Mouse (Mus musculus): ENCODE measurements at regions not wholly inside any gene's neighbourhood (a gene's known extent, or its start where the extent isn't known, plus 50 kb on each side); places are given as distances from the start of the nearest gene placed in this dataset.

DNA sequence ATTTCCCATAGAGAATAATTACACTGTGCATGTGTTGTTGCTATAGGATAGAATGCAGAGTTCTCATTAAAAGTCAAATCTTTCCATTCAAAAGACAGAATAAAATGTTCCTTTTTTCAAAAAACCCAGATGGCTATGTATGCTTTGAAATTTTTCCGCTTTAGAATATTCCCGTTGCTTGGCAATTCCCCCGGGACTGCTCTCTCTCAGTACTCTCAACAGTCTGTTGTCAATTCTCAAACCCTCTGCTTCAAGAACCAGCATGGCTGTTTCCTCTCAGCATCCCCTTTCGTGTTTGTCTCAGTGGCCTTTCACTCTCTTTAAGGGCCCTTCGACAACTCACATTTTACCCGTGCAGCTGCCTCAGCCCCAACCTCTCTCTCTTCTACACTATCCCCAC is 372.5 kb upstream of the Intu start:
- DNase-seq (ENCODE audit: extremely low spot score, low spot score): no peak

- DNase-seq (ENCODE audit: extremely low spot score, low spot score): no peak
These were observed 371.4 kb upstream of the Intu start for GRCm38 (mm10) chr3:40159591-40160145.

- no peak for DNase-seq (ENCODE audit: extremely low spot score, low spot score)
These were observed 366.9 kb upstream of the Intu start for GRCm38 (mm10) chr3:40164181-40164580.

GRCm38 (mm10) chr3:40167970-40168626 is 363.0 kb upstream of the Intu start:
- no peak for DNase-seq (ENCODE audit: extremely low spot score, low spot score)

- no peak for DNase-seq (ENCODE audit: extremely low spot score, low spot score)
These were observed 361.5 kb upstream of the Intu start for GRCm38 (mm10) chr3:40169590-40169989.

GRCm38 (mm10) chr3:40179726-40180317 is 351.3 kb upstream of the Intu start:
- no peak for DNase-seq (ENCODE audit: extremely low spot score, low spot score)

DNA sequence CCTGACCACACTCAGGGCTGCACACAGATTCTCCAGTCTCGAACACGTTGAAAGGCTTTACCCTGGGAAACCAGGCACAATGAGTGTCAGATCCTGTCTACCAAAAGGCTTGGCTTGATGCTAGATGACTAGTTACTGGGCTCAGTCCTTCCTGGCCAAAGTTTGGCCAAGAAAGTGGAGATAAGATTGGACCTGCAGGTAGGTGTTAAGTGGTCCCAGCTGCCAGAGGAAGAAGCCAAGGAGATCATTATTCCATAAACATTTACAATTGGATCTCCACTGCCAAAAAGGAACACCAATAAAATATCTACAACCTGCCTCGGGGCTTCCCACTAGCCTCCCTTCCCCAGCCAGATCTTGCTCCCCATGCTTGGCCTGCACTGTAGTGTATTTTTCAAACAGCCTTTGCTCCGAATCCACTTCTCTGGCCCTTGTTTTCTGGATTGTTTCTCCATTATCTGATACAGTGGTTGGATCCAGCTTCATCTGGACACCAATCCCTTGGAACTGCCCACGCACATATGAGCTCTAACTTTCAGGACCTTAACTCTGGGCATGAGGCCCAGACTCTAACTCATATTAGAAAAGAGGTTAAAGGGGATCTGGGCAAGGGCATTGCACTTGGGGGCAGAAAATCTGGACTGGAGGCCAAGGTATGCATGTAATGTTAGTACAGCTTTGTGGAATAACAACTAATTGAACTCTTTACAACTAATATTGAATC is 345.3 kb upstream of the Intu start:
- DNase-seq (ENCODE audit: extremely low spot score, low spot score): no peak

GRCm38 (mm10) chr3:40189529-40189928 is 341.6 kb upstream of the Intu start:
- no peak for DNase-seq (ENCODE audit: extremely low spot score, low spot score)

- DNase-seq (ENCODE audit: extremely low spot score, low spot score): no peak
These were observed 341.1 kb upstream of the Intu start for GRCm38 (mm10) chr3:40190024-40190423.

GRCm38 (mm10) chr3:40200174-40200573 is 330.9 kb upstream of the Intu start:
- no peak for DNase-seq (ENCODE audit: extremely low spot score, low spot score)

GRCm38 (mm10) chr3:40206326-40206725 is 324.8 kb upstream of the Intu start:
- no peak for DNase-seq (ENCODE audit: extremely low spot score, low spot score)

DNA sequence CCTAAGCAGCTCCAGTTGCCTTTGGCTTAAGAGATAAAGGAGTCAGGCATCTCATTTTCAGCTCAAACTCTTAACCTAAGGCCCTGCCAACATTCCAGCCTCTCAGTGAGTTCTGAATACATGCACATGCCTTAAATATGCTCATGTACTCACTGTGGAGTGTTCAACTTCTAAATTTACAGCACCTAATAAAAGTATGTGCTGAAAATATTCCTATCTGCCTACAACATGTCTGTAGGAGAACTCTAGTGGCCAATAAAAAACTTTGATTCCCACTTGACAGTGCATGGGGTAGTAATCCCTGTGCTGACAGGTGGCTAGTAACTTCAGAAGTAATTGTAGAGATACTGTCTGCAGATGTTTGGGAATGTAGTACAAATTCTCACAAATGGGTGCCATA is 319.3 kb upstream of the Intu start:
- no peak for DNase-seq (ENCODE audit: extremely low spot score, low spot score)

- DNase-seq (ENCODE audit: extremely low spot score, low spot score): no peak
These were observed 304.3 kb upstream of the Intu start for GRCm38 (mm10) chr3:40226772-40227171.

DNA sequence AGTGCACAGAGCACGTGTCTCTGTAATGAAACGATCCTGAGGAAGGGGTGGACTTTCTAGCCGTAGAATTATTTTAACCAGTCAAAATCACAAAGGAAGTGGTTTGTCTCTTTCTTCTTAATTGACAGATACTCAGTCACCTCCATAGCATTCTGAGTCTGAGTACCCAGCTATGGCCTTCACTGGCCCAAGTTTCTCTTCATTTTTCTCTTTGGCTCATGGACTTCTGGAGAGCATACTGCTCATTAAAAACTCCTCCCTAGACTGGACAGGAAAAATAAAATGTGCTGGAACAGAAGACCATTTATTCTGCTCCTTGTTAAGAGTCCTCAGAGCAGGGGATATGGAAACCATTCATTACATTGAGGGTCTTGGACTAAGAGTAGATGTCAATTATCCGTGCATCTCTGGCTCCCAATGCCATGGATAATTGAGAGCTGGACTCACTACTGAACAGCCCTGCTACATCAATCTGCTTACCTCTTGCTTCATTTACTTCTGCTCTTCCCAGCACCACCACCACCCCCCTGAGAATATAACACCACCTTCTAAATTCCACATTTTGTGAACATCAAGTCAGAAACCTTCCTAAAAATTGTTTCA is 287.5 kb upstream of the Intu start:
- no peak for DNase-seq (ENCODE audit: extremely low spot score, low spot score)

- no peak for DNase-seq (ENCODE audit: extremely low spot score, low spot score)
These were observed 276.7 kb upstream of the Intu start for GRCm38 (mm10) chr3:40254376-40254775.

DNA sequence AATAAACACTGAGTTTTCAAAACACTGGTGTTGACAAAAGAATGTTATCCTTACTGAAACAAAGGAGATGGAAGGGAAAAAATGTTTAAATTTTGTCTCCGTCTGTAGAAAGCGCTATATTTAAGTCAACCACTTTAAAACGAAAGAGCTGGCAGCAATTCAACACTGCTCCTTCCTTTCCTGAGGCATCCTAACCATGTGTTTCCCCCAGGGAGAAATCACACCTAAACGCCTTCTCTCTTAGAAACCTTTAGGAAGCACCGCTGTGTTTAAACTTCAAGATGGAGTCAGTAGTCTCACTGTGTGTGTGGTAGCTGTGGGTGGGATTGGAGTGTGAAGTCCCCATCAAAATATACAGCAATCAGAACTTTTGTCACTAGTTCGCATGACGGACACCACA is 268.6 kb upstream of the Intu start:
- no peak for DNase-seq (ENCODE audit: extremely low spot score, low spot score)

DNA sequence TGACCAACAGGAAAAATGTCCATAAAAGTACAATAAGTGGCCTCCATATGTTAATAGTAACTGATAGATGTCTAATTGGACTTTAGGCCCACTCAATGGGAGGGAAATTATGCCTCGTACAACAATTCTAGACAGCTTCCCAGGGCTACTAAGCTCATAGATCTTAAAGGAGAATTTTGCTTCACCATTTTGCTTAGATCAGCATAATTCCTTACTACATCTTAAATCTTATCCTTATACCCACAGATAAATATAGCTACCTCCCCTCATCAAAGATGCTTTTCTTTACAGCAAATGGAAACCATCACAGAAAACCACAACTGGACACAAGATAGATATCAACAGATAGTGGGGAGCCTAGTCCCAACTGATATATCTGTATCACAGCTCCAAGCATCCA is 263.6 kb upstream of the Intu start:
- no peak for DNase-seq (ENCODE audit: extremely low spot score, low spot score)

- no peak for DNase-seq (ENCODE audit: extremely low spot score, low spot score)
These were observed 248.2 kb upstream of the Intu start for GRCm38 (mm10) chr3:40282926-40283325.

GRCm38 (mm10) chr3:40286959-40287710 is 244.0 kb upstream of the Intu start:
- no peak for DNase-seq (ENCODE audit: extremely low spot score, low spot score)

DNA sequence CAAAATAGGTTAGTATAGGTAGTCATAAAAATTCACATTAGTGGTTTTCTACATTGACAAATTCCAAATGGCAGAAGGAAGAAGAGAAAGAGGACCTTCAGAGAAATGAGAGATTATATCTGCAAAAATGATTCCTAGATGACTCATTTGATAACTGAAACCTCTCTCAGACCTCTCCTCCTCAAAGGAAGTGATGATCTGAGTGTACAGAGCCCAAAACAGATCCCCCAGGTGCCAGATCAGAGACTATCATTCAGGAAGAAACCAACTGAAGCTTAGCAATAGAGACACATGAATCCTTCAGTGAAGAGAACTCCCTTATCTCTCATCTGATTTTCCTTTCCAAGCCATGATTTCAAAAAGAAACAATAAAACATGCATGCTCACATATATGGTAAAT is 234.0 kb upstream of the Intu start:
- no peak for DNase-seq (ENCODE audit: extremely low spot score, low spot score)

GRCm38 (mm10) chr3:40320319-40320718 is 210.8 kb upstream of the Intu start:
- DNase-seq (ENCODE audit: extremely low spot score, low spot score): no peak

All from neural tube, embryonic 10.5 days (tissue).